Mouse (Mus musculus): ENCODE measurements at regions not wholly inside any gene's neighbourhood (a gene's known extent, or its start where the extent isn't known, plus 50 kb on each side); places are given as distances from the start of the nearest gene placed in this dataset.

DNA sequence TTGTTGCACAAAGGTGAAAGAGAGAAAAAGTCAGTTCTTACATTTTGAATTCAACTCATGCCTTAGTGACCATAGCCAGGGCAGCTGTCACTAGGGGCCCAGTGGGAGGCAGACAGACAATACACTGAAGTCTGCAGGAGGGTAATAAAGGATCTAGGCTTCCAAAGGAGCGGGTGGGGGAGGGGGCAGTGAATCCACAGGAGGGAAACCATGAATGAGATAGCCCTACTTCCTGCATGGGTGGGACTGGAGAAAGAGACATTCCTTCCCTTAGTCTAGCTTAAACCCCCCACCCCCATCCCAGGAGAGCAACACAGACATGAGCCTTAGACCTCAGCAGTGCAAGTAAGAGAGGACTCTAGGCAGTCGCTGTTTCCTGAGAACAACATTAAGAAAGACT lies 535.4 kb upstream of the Vstm2b start:
- Histone ChIP-seq H3K4me2 (no peak overlapping the region), H3K9ac (ENCODE audit: low read length) (no peak overlapping the region), H3K4me3 (ENCODE audit: low read depth, low read length) (no peak overlapping the region), H3K27me3 (ENCODE audit: control insufficient read depth, insufficient read depth, low read length) (no peaks in the 10 kb centered on the region), H3K36me3 (ENCODE audit: control insufficient read depth, insufficient read depth, low read length) (no peaks in the 10 kb centered on the region), H3K4me1 (ENCODE audit: control insufficient read depth, insufficient read depth, low read length) (peaks cover 7% of the 10 kb centered on the region), H3K9me3 (ENCODE audit: control insufficient read depth, low read length) (no peaks in the 10 kb centered on the region), H3K27ac (ENCODE audit: low read depth, low read length) (no peak overlapping the region)
- peak; percentile 87 for DNase-seq (ENCODE audit: low spot score, missing footprints)
- ATAC-seq (ENCODE audit: low FRiP score), result peak; percentile 86
- 12% methylated on average over 2 of the region's 2 CpGs for WGBS

DNA sequence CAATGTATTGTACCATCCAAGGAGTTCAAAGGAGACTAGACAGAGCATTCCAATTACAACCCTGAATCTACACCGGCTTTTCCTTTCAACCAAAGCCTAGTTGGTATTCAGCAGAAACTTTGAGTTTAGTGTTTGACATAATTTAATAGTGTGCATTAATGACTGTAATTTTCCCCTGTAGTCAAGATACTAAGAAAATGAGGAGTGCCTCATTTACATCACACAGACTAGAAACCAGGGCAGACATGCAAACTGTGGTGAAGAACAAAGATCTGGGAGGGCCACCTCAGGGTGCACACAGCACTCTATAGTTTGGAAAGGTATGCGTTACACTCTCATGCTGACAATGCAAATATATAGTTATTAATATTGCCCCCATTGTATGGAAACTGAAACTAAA lies 525.4 kb upstream of the Vstm2b start:
- ATAC-seq (ENCODE audit: low FRiP score) (no peak), DNase-seq (ENCODE audit: low spot score, missing footprints) (no peak)
- Histone ChIP-seq H3K27ac (ENCODE audit: low read depth, low read length) (no peak overlapping the region), H3K4me3 (ENCODE audit: low read depth, low read length) (no peak overlapping the region), H3K4me2 (no peak overlapping the region), H3K9ac (ENCODE audit: low read length) (no peak overlapping the region), H3K9me3 (ENCODE audit: control insufficient read depth, low read length) (no peaks in the 10 kb centered on the region), H3K36me3 (ENCODE audit: control insufficient read depth, insufficient read depth, low read length) (no peaks in the 10 kb centered on the region), H3K27me3 (ENCODE audit: control insufficient read depth, insufficient read depth, low read length) (no peaks in the 10 kb centered on the region), H3K4me1 (ENCODE audit: control insufficient read depth, insufficient read depth, low read length) (no peaks in the 10 kb centered on the region)
- 83% methylated on average over 2 of the region's 2 CpGs for WGBS

DNA sequence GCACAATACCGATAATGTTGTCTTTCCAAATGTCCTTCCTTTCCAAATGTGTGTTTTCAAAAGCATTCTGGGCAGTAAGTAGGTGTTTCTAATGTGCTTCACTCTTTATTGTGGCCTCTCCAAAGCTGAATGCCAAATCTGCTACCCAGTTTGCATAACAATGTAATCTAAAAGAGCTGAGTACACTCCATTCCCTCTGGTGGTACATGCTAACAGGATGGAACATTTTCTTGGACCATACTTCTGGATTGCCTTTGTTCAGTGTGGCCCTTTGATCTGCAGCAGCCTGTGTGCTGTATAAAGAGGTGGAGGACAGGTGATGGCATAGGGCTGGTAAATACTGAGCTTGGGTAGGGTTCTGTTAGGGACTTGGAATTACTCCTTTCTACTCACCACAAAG lies 520.3 kb upstream of the Vstm2b start:
- WGBS, result 90% methylated on average over 1 of the region's 1 CpGs
- no peak overlapping the region for H3K4me3 ChIP-seq (ENCODE audit: low read depth, low read length)
- DNase-seq (ENCODE audit: low spot score, missing footprints) (peak; percentile 76), ATAC-seq (ENCODE audit: low FRiP score) (no peak)
- no peak overlapping the region for H3K4me2 ChIP-seq
- H3K9me3 ChIP-seq (ENCODE audit: control insufficient read depth, low read length), result no peaks in the 10 kb centered on the region
- no peak overlapping the region for H3K9ac ChIP-seq (ENCODE audit: low read length)
- 0 out of 2 replicates have a peak, but pooled peaks cover 2% of the 10 kb centered on the region for H3K4me1 ChIP-seq (ENCODE audit: control insufficient read depth, insufficient read depth, low read length)
- no peaks in the 10 kb centered on the region for H3K27me3 ChIP-seq (ENCODE audit: control insufficient read depth, insufficient read depth, low read length)
- no peak overlapping the region for H3K27ac ChIP-seq (ENCODE audit: low read depth, low read length)
- H3K36me3 ChIP-seq (ENCODE audit: control insufficient read depth, insufficient read depth, low read length), result no peaks in the 10 kb centered on the region

DNA sequence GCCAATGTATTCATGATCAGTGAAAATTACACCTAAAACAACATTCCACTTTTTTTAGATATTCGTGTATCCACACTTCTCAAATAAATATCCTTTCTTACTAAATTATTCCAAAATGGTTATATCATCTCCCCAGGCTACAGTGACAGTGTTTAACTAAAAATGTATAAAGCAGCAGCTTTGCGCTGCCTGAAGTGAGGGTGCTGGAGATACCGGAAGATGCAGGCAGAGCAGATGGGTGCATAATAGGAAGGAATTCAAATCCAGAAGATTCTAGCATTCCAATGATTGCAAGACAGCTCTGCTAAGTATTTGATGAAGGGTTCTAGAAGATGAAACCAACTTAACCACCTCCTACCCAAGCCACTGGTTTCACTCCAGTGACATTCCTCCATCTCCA lies 516.9 kb upstream of the Vstm2b start:
- DNase-seq (ENCODE audit: low spot score, missing footprints), result no peak
- 92% methylated on average over 3 of the region's 3 CpGs for WGBS
- no peak for ATAC-seq (ENCODE audit: low FRiP score)
- no peaks in the 10 kb centered on the region for H3K27me3 ChIP-seq (ENCODE audit: control insufficient read depth, insufficient read depth, low read length)
- no peaks in the 10 kb centered on the region for H3K36me3 ChIP-seq (ENCODE audit: control insufficient read depth, insufficient read depth, low read length)
- no peak overlapping the region for H3K4me2 ChIP-seq
- no peak overlapping the region for H3K9ac ChIP-seq (ENCODE audit: low read length)
- H3K27ac ChIP-seq (ENCODE audit: low read depth, low read length), result no peak overlapping the region
- no peaks in the 10 kb centered on the region for H3K9me3 ChIP-seq (ENCODE audit: control insufficient read depth, low read length)
- H3K4me1 ChIP-seq (ENCODE audit: control insufficient read depth, insufficient read depth, low read length), result 0 out of 2 replicates have a peak, but pooled peaks cover 2% of the 10 kb centered on the region
- no peak overlapping the region for H3K4me3 ChIP-seq (ENCODE audit: low read depth, low read length)

DNA sequence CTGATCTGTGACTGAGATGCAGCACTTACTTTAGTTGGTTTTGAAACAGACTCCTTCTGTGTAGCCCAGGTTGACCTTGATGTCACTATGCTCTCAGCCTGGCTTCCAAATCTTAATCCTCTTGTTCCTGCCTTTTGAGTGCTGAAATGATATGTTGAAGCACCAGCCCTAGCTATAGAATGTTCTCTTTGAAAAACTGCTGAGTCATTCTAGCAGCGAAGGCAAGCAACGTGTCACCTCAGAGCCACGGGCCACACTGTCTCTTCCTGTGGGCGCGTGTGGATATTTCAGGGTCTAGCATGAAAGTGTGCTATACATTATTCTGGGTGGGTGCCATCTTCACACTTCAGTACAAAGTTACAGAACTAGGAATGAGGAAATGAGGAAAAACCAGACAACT lies 510.0 kb upstream of the Vstm2b start:
- no peaks in the 10 kb centered on the region for H3K27me3 ChIP-seq (ENCODE audit: control insufficient read depth, insufficient read depth, low read length)
- H3K9me3 ChIP-seq (ENCODE audit: control insufficient read depth, low read length), result no peaks in the 10 kb centered on the region
- peaks cover 29% of the 10 kb centered on the region for H3K4me1 ChIP-seq (ENCODE audit: control insufficient read depth, insufficient read depth, low read length)
- H3K27ac ChIP-seq (ENCODE audit: low read depth, low read length), result no peak overlapping the region
- ATAC-seq (ENCODE audit: low FRiP score) (no peak), DNase-seq (ENCODE audit: low spot score, missing footprints) (no peak)
- no peak overlapping the region for H3K4me2 ChIP-seq
- WGBS, result 91% methylated on average over 5 of the region's 5 CpGs
- no peak overlapping the region for H3K4me3 ChIP-seq (ENCODE audit: low read depth, low read length)
- no peak overlapping the region for H3K9ac ChIP-seq (ENCODE audit: low read length)
- H3K36me3 ChIP-seq (ENCODE audit: control insufficient read depth, insufficient read depth, low read length), result no peaks in the 10 kb centered on the region

DNA sequence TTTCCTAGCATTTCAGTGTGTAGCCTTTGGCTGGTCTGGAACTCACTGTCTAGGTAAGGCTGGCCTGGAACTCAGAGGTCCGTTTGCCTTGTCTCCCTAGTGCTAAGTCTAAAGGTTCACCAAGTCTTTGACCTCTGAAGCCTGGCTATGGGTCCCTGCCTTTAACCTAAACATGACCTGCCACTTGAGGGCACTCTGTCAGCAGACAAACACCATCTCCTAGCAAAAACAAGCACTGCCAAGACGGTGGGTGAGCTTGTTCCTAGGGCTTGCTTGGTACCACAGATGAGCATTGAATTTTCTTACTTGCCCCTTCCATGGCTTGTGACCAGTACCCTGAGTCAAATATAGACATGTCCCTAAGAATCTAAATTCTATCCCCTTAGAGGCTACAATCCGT lies 508.3 kb upstream of the Vstm2b start:
- Histone ChIP-seq H3K27me3 (ENCODE audit: control insufficient read depth, insufficient read depth, low read length) (no peaks in the 10 kb centered on the region), H3K9me3 (ENCODE audit: control insufficient read depth, low read length) (no peaks in the 10 kb centered on the region), H3K4me3 (ENCODE audit: low read depth, low read length) (no peak overlapping the region), H3K4me2 (no peak overlapping the region), H3K9ac (ENCODE audit: low read length) (no peak overlapping the region), H3K36me3 (ENCODE audit: control insufficient read depth, insufficient read depth, low read length) (no peaks in the 10 kb centered on the region), H3K27ac (ENCODE audit: low read depth, low read length) (no peak overlapping the region), H3K4me1 (ENCODE audit: control insufficient read depth, insufficient read depth, low read length) (peaks cover 29% of the 10 kb centered on the region)
- no peak for ATAC-seq (ENCODE audit: low FRiP score)
- DNase-seq (ENCODE audit: low spot score, missing footprints), result no peak
- WGBS, result 26% methylated on average over 3 of the region's 3 CpGs

DNA sequence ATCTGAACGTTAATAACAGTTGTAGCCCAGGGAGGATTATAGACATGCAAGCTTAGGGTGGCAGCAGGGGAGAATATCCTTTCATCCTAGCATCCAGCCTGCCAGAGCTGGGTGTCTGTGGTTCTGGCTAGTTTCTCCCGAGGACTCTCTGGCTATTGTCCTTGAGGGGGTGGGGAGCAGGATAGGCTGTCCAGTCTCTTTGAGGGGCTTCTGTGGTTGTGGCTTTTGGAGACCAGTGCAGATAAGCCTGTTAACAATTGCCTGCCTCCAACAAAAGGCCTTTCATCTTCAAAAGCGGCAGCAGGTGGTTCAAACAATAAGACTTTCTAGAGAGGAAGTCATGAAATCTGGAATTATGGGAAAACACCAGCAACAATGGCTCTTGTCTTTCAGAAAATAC lies 507.2 kb upstream of the Vstm2b start:
- Histone ChIP-seq H3K4me3 (ENCODE audit: low read depth, low read length) (no peak overlapping the region), H3K36me3 (ENCODE audit: control insufficient read depth, insufficient read depth, low read length) (no peaks in the 10 kb centered on the region), H3K9me3 (ENCODE audit: control insufficient read depth, low read length) (no peaks in the 10 kb centered on the region), H3K9ac (ENCODE audit: low read length) (no peak overlapping the region), H3K27me3 (ENCODE audit: control insufficient read depth, insufficient read depth, low read length) (no peaks in the 10 kb centered on the region), H3K4me1 (ENCODE audit: control insufficient read depth, insufficient read depth, low read length) (peaks cover 29% of the 10 kb centered on the region), H3K4me2 (no peak overlapping the region), H3K27ac (ENCODE audit: low read depth, low read length) (peak overlapping the region; percentile 61; the same call in 1 of the 2 replicates)
- DNase-seq (ENCODE audit: low spot score, missing footprints), result peak; percentile 93
- peak; percentile 76 for ATAC-seq (ENCODE audit: low FRiP score)
- WGBS, result 9% methylated on average over 3 of the region's 3 CpGs

DNA sequence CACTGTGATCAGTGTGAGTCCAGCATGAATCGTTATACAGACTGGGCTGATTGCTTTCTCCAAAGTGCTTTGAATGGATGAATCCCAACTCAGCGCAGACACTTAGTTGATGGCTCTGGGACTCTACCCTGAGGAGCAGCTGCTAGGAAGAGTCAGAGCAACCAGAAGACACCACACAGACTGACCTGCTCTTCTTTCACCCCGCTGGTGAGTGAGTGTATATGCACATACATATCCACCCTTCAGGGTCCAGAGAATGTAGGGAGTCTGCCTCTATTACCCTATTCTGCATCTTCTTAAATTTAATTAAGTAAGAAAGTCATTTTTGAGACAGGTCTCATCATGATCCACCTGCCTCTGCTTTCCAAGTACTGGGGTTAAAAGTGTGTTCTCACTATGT lies 506.5 kb upstream of the Vstm2b start:
- DNase-seq (ENCODE audit: low spot score, missing footprints), result no peak
- peak; percentile 29 for ATAC-seq (ENCODE audit: low FRiP score)
- WGBS, result 26% methylated on average over 3 of the region's 3 CpGs
- Histone ChIP-seq H3K27ac (ENCODE audit: low read depth, low read length) (peak overlapping the region; percentile 61), H3K27me3 (ENCODE audit: control insufficient read depth, insufficient read depth, low read length) (no peaks in the 10 kb centered on the region), H3K4me2 (no peak overlapping the region), H3K9ac (ENCODE audit: low read length) (no peak overlapping the region), H3K9me3 (ENCODE audit: control insufficient read depth, low read length) (no peaks in the 10 kb centered on the region), H3K36me3 (ENCODE audit: control insufficient read depth, insufficient read depth, low read length) (no peaks in the 10 kb centered on the region), H3K4me1 (ENCODE audit: control insufficient read depth, insufficient read depth, low read length) (peaks cover 29% of the 10 kb centered on the region), H3K4me3 (ENCODE audit: low read depth, low read length) (no peak overlapping the region)

DNA sequence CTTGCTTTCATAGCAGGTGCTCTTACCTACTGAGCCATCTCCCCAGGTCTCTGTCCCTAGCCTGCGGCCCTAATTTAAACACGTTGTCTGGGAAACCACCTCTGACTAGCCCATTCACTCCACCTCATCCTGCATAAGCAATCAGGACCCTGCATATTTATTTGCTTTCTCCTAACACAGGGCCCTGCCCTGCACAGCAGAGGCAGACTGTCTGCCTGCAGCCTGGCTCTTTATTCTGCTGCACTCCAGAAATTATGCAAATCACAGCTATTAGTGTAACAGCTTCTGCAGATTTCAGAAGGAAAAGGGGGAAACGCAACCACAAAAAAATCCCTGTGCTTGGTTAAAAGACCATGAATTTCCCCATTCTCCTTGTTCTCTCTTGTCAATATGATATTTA lies 505.9 kb upstream of the Vstm2b start:
- Histone ChIP-seq H3K27me3 (ENCODE audit: control insufficient read depth, insufficient read depth, low read length) (no peaks in the 10 kb centered on the region), H3K4me1 (ENCODE audit: control insufficient read depth, insufficient read depth, low read length) (peaks cover 29% of the 10 kb centered on the region), H3K9me3 (ENCODE audit: control insufficient read depth, low read length) (no peaks in the 10 kb centered on the region), H3K9ac (ENCODE audit: low read length) (no peak overlapping the region), H3K27ac (ENCODE audit: low read depth, low read length) (peak overlapping the region; percentile 53; the same call in 1 of the 2 replicates), H3K4me2 (no peak overlapping the region), H3K4me3 (ENCODE audit: low read depth, low read length) (no peak overlapping the region), H3K36me3 (ENCODE audit: control insufficient read depth, insufficient read depth, low read length) (no peaks in the 10 kb centered on the region)
- ATAC-seq (ENCODE audit: low FRiP score) (peak; percentile 87), DNase-seq (ENCODE audit: low spot score, missing footprints) (peak; percentile 79)
- 18% methylated on average over 3 of the region's 3 CpGs for WGBS

DNA sequence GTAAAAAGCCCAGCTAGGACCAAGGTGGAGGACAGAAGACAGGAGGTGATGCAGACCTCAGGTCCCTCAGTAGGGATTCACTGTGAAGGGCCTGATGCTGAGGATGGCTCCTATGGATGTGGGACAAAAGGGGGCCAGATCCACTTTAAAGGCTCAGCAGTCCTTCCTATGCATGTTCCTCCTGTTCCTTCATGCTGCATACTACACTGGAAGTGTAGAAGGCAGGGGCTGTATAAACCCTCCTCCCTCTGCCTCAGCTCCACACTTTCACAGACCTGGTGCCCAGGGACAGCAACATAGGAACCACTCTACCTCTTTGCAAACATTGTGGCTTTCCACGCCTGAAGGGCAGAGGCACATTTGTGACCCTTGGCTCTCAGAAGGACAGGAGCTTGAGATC lies 505.4 kb upstream of the Vstm2b start:
- no peak for DNase-seq (ENCODE audit: low spot score, missing footprints)
- 0 out of 2 replicates have a peak, but pooled peaks have one; percentile 8 for ATAC-seq (ENCODE audit: low FRiP score)
- H3K27ac ChIP-seq (ENCODE audit: low read depth, low read length), result peak overlapping the region; percentile 53
- H3K36me3 ChIP-seq (ENCODE audit: control insufficient read depth, insufficient read depth, low read length), result no peaks in the 10 kb centered on the region
- H3K4me1 ChIP-seq (ENCODE audit: control insufficient read depth, insufficient read depth, low read length), result peaks cover 29% of the 10 kb centered on the region
- 57% methylated on average over 1 of the region's 1 CpGs for WGBS
- no peaks in the 10 kb centered on the region for H3K27me3 ChIP-seq (ENCODE audit: control insufficient read depth, insufficient read depth, low read length)
- H3K4me2 ChIP-seq, result no peak overlapping the region
- H3K9ac ChIP-seq (ENCODE audit: low read length), result no peak overlapping the region
- H3K4me3 ChIP-seq (ENCODE audit: low read depth, low read length), result no peak overlapping the region
- H3K9me3 ChIP-seq (ENCODE audit: control insufficient read depth, low read length), result no peaks in the 10 kb centered on the region
